Mouse (Mus musculus): ENCODE data around the gene 2010300C02Rik.

The 2010300C02Rik gene

GRCm38 (mm10) chr1:37572528-37573272, 147.2 kb downstream of the 2010300C02Rik start:
- no peak for DNase-seq (ENCODE audit: low read depth, low spot score)

GRCm38 (mm10) chr1:37568379-37568778, 151.5 kb downstream of the 2010300C02Rik start:
- DNase-seq (ENCODE audit: low read depth, low spot score), result no peak

- no peak for DNase-seq (ENCODE audit: low read depth, low spot score)
These were observed 153.1 kb downstream of the 2010300C02Rik start for GRCm38 (mm10) chr1:37566754-37567153.

GRCm38 (mm10) chr1:37566344-37566743, 153.5 kb downstream of the 2010300C02Rik start:
- DNase-seq (ENCODE audit: low read depth, low spot score), result no peak

GRCm38 (mm10) chr1:37565396-37565795, 154.5 kb downstream of the 2010300C02Rik start:
- no peak for DNase-seq (ENCODE audit: low read depth, low spot score)

- no peak for DNase-seq (ENCODE audit: low read depth, low spot score)
These were observed 157.9 kb downstream of the 2010300C02Rik start for GRCm38 (mm10) chr1:37561955-37562354.

Measured in retina, postnatal 7 days (tissue).